Mouse (Mus musculus) lung, postnatal 36 days (tissue): ENCODE measurements at regions not wholly inside any gene's neighbourhood (a gene's known extent, or its start where the extent isn't known, plus 50 kb on each side); places are given as distances from the start of the nearest gene placed in this dataset.

ENCODE experiments used
- DNase-seq: peaks from one replicate; pipeline ENCODE4 v3.0.0; 2022; ENCODE audit warnings: mixed read lengths

- no peak for DNase-seq
These were observed 59.7 kb downstream of the H2al1j start for GRCm38 (mm10) chrX:11387200-11387940.

DNA sequence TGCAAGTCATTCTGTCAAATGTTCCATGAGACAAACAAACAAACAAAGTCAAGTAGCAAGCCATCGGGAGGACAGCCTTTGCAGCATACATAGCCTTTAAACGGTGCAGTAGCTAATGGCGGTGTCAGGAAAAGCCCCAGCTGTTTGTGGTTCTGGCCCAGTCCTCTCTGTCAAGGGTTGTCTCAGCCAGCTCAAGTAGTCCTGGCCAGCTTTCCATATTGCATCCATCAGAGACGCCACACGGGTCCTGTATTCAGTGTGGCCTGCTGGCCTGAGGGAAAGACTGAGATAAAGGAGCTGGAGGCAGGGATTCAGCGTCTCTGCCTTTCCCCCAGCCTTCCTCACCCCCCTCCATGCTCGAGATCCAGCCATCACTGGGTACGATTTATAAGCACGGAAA, 61.2 kb downstream of the H2al1j start:
- DNase-seq, result peak; percentile 60

DNA sequence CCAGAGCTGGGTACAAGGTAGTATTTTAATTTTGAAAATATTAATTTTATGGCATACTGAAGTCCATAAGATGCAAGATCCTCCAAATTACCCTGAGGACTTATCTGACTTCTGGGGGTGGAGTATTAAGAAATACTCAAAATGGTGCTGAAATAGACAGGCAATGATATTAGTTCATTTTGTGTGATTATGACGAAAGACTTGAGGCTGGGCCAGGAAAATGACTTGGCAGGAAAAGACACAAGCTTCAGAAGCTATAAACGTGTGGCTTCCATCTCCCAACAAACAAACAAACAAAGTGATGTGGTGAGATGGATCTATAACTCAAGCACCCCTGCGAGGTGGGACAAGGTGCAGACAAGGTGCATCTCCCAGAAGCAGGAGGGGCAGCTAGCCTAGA, 72.8 kb downstream of the H2al1j start:
- DNase-seq, result peak; percentile 35

- no peak for DNase-seq
These were observed 76.7 kb downstream of the H2al1j start for GRCm38 (mm10) chrX:11404369-11404768.

- DNase-seq, result no peak
These were observed 84.7 kb downstream of the H2al1j start for GRCm38 (mm10) chrX:11412316-11412826.

GRCm38 (mm10) chrX:11415662-11416061, 88.0 kb downstream of the H2al1j start:
- no peak for DNase-seq

DNA sequence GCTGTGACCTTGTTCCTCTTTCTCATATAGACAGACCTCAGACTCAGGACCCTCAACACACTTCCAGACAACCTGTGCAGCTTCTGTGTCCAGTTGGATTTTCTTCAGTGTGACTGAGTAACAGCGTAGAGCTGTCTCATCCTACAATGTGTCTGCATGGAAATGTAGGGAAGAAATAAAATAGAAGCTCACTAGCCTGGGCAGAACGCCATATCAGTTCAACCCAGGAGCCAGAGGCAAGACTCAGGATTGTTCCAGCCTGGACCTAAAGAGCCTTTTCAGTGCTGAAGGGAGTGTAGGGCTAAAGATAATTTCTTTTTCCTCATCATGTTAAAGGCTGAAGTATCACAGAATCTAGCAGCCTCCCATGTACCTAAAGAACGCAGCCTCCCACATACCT, 88.9 kb downstream of the H2al1j start:
- no peak for DNase-seq

DNA sequence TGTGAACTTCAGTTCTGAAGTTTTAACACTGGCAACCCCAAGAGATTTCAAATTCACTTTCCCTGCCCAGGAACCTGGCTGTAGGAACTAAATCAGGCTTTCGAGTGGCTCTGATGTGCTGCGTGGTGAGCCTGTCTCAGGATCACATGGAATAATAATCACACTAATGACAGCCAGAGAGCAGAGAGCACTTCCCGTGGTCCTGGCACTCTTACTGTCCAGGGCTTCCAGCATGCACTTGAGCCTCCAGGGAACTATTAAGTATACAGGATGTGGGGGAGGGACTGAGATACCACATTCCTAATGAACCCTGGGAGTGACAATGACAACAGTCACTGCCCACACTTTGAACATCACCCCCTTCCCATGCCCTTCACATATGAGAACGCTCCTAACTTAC, 90.2 kb downstream of the H2al1j start:
- DNase-seq, result peak; percentile 19

DNA sequence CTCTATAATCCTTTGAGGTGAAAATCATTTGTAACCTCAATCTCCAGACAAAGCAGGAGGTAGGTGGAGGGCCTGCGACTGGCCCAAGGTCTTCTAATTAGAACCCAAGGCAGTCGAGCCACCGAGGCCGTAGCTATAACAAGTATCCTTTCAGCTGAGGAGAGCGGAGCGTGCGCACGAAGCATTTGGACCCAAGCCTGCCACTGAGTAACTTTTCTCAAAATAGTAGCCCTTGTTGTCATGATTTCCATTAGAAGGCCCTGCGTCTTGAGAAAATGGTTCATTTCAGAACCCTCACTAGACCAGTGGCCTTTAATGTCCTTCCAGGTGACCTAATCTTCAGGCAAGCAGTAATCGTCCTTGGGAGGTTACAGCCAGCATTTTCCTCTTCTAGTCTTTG, 90.6 kb downstream of the H2al1j start:
- peak; percentile 25 for DNase-seq

DNA sequence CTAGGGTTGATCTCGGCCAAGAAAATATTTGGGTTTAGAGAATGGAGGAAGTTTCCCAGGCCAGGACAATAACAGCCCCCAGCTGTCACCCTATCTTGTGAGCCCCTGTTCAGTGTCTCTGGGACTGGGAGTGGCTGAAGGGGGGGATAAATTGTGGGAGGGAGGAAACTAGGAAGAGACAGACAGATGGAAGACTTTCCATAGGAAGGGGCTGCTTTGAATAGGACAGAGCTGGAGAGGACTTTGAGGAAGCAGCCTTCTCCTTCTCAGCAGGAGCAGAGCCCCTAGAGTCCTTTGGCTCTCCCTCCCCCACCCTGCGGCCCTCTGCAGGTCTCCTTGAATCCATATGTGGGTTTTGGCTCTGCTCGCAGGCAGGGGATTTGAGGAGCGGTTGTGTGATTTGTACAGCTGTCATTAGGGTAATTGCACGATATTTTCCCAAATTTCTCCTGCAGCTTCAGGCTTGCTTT, 91.6 kb downstream of the H2al1j start:
- no peak for DNase-seq

DNA sequence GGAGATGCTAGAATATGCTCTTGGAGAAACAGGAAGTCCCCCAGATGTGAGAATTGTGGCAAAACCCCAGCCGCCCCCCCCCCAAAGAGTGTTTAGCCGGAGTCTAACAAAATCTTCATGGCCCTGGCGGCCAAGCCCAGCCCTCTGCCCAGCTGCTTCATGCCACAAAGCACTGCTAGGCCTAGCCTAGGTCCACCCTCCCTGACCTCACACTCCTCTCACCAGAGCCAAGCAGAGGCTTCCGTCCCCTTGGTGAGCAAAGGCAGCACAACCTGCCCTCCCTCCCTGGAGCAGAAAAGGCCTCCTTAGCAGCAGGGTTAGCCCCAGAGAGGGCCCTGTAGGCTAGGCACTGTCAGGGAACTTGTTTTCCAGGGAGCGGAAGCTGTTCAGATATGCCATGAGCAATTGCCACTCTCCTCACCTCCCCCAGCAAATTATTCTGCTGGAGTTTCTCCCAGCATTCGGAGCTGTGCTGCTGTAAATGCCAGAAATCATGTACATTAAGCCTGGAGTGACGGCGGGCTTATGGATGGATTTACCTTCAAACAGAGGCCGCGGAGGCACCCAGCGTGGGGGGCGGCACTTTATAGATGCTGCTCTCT, 104.9 kb downstream of the H2al1j start:
- peak; percentile 32 for DNase-seq

- no peak for DNase-seq
These were observed 107.7 kb downstream of the H2al1j start for GRCm38 (mm10) chrX:11435338-11435737.

- DNase-seq, result peak; percentile 63
These were observed 109.7 kb downstream of the H2al1j start for GRCm38 (mm10) chrX:11437151-11437944.

GRCm38 (mm10) chrX:11443543-11443942, 115.9 kb downstream of the H2al1j start:
- DNase-seq, result no peak

- peak; percentile 16 for DNase-seq
These were observed 116.7 kb downstream of the H2al1j start for GRCm38 (mm10) chrX:11444261-11444725.

DNA sequence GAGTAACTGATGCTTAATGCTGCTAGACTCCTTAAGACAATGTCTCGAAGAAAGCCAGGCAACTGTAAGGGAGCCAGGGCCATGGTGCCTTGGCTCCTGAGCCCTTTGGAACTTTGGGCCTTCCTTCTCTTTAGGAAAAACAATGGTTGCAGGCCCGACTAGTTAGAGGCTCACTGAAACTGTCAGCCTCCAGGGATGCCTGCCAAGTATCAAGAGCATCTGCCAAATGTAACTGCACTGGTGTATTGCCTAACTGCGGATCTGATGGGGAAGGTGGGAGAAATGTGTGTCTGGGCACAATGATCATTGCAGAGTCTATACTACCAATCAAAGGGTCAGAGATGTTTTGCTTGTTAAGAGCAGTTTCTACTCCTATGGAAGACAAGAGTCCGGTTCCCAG, 121.1 kb downstream of the H2al1j start:
- peak; percentile 30 for DNase-seq

DNA sequence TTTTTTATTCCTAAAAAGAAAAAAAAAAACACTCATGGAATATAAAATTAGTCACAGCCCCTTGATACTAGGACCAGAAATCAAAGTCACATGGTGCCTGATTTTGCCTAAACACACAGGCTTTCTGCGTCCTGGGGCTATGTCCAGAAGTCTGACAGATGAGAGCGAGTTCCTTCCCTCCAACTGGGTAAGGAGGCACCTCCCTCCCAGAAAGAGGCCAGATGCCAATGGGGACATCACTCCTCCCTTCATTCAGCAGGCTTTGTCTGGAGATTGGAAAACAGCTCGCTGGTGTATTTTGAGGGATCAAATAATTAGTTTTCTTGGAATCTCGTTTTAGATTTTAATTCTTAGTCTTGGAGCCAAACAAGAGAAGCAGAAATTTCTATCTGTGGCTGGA, 130.9 kb downstream of the H2al1j start:
- no peak for DNase-seq

GRCm38 (mm10) chrX:11463955-11464511, 136.4 kb downstream of the H2al1j start:
- no peak for DNase-seq

GRCm38 (mm10) chrX:11466191-11466590, 138.6 kb downstream of the H2al1j start:
- no peak for DNase-seq

GRCm38 (mm10) chrX:11479696-11480339, 152.2 kb downstream of the H2al1j start:
- no peak for DNase-seq

- DNase-seq, result peak; percentile 39
These were observed 154.5 kb downstream of the H2al1j start for GRCm38 (mm10) chrX:11482141-11482540.

- DNase-seq, result no peak
These were observed 159.0 kb downstream of the H2al1j start for GRCm38 (mm10) chrX:11486588-11486987.
